Mouse (Mus musculus): ENCODE measurements around the gene 4930583I09Rik. TPM values are rescaled to one million over a fixed set of nuclear protein-coding genes. Genes with fewer than 3 reads are reported as not detected.

The 4930583I09Rik gene
- polyA plus RNA-seq, 1 experiment = 0.07 TPM

- H3K79me2 ChIP-seq (ENCODE audit: control insufficient read depth, insufficient read depth) = no peaks in the 10 kb centered on the region
- no peak overlapping the region for H3ac ChIP-seq (ENCODE audit: control insufficient read depth, insufficient read length)
- H3K4me2 ChIP-seq (ENCODE audit: low read depth) = no peak overlapping the region
- no peak for TF ChIP-seq CEBPB (IDR thresholded peaks at IDR 0.05; ENCODE audit: insufficient read depth, poor library complexity, severe bottlenecking)
- TF ChIP-seq TCF3 (IDR thresholded peaks at IDR 0.05; ENCODE audit: insufficient read length, low read depth) = no peak
- TF ChIP-seq MAX (IDR thresholded peaks at IDR 0.05; ENCODE audit: low read depth) = no peak
- TF ChIP-seq REST (IDR thresholded peaks at IDR 0.05; ENCODE audit: insufficient read depth, insufficient read length) = no peak
- TF ChIP-seq SRF (IDR thresholded peaks at IDR 0.05; ENCODE audit: control insufficient read depth, insufficient read length, low read depth) = no peak
- no peak for TF ChIP-seq TCF12 (IDR thresholded peaks at IDR 0.05; ENCODE audit: insufficient read depth, poor library complexity, severe bottlenecking)
- TF ChIP-seq POLR2AphosphoS2 (IDR thresholded peaks at IDR 0.05; ENCODE audit: insufficient read length, low read depth) = no peak
- no peak for TF ChIP-seq MYOD1 (IDR thresholded peaks at IDR 0.05; ENCODE audit: control insufficient read depth in 1 of 3, insufficient read length in 2 of 3, low read depth in 2 of 3)
- TF ChIP-seq MYOG (IDR thresholded peaks at IDR 0.05; ENCODE audit: control insufficient read depth in 1 of 3, insufficient read depth in 1 of 3, insufficient read length in 2 of 3, low read depth in 2 of 3) = no peak
- TF ChIP-seq POLR2A (IDR thresholded peaks at IDR 0.05; ENCODE audit: insufficient read length, low read depth) = no peak
- TF ChIP-seq USF1 (IDR thresholded peaks at IDR 0.05; ENCODE audit: low read depth) = no peak
- H3K27me3 ChIP-seq (ENCODE audit: control insufficient read depth, insufficient read depth, insufficient read length) = no peaks in the 10 kb centered on the region
- H3K4me3 ChIP-seq = no peak overlapping the region
- no peaks in the 10 kb centered on the region for H3K36me3 ChIP-seq (ENCODE audit: control insufficient read depth, insufficient read depth)
Measured at GRCm38 (mm10) chr17:64820841-64821593, 14.9 kb downstream of the 4930583I09Rik start.

DNA sequence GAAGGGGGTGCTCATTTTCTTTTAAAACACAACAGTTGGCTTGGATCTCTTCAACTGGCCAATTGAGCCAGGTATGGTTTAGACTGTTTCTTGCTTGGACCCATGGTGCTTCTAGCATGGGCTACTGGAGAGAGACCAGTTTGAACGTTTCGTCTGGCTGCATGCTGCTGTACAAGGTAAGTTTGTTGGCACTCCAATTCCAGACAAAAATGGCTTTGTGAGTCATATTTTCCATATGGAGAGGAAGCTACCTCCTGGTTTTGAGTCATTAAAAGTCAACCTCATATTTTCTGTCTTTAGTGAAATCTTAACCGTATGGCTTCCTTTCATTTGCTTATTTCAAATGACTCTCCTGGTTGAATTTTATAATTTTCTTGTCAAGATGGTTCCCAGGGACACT, 19.6 kb downstream of the 4930583I09Rik start:
- Histone ChIP-seq H3K36me3 (ENCODE audit: control insufficient read depth, insufficient read depth) (no peaks in the 10 kb centered on the region), H3K79me2 (ENCODE audit: control insufficient read depth, insufficient read depth) (no peaks in the 10 kb centered on the region), H3ac (ENCODE audit: control insufficient read depth, insufficient read length) (no peak overlapping the region), H3K4me3 (no peak overlapping the region), H3K27me3 (ENCODE audit: control insufficient read depth, insufficient read depth, insufficient read length) (no peaks in the 10 kb centered on the region), H3K4me2 (ENCODE audit: low read depth) (no peak overlapping the region)
- TF ChIP-seq REST (IDR thresholded peaks at IDR 0.05; ENCODE audit: insufficient read depth, insufficient read length) (no peak), E2F4 (IDR thresholded peaks at IDR 0.05; ENCODE audit: insufficient read depth) (no peak), SRF (IDR thresholded peaks at IDR 0.05; ENCODE audit: control insufficient read depth, insufficient read length, low read depth) (no peak), MAX (IDR thresholded peaks at IDR 0.05; ENCODE audit: low read depth) (no peak), USF1 (IDR thresholded peaks at IDR 0.05; ENCODE audit: low read depth) (no peak), CEBPB (IDR thresholded peaks at IDR 0.05; ENCODE audit: insufficient read depth, poor library complexity, severe bottlenecking) (no peak), POLR2AphosphoS2 (IDR thresholded peaks at IDR 0.05; ENCODE audit: insufficient read length, low read depth) (no peak), MYOG (IDR thresholded peaks at IDR 0.05; ENCODE audit: control insufficient read depth in 1 of 3, insufficient read depth in 1 of 3, insufficient read length in 2 of 3, low read depth in 2 of 3) (no peak), TCF3 (IDR thresholded peaks at IDR 0.05; ENCODE audit: insufficient read length, low read depth) (no peak), POLR2A (IDR thresholded peaks at IDR 0.05; ENCODE audit: insufficient read length, low read depth) (no peak), MYOD1 (IDR thresholded peaks at IDR 0.05; ENCODE audit: control insufficient read depth in 1 of 3, insufficient read length in 2 of 3, low read depth in 2 of 3) (no peak), TCF12 (IDR thresholded peaks at IDR 0.05; ENCODE audit: insufficient read depth, poor library complexity, severe bottlenecking) (no peak)

DNA sequence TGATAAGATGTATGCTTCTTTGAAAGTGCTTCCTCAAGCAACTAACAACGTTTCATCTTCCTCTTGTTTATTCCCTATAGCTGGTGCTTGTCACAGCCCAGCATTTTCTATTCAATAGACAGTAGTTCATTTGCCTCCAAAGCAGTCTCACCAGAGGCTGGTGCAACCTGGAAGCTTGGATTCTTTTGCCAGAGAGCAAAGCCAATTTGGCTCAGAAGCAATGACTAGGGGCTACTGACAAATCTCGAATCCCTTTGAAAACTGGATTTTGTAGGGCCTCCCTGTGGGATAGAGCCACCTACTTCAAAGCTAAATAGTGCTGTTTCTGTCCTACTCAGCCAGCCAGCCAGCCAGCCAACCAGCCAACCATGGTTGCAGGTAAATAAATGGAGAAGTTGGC, 20.1 kb downstream of the 4930583I09Rik start:
- Histone ChIP-seq H3K4me2 (ENCODE audit: low read depth) (no peak overlapping the region), H3K27me3 (ENCODE audit: control insufficient read depth, insufficient read depth, insufficient read length) (no peaks in the 10 kb centered on the region), H3K4me3 (no peak overlapping the region), H3K79me2 (ENCODE audit: control insufficient read depth, insufficient read depth) (no peaks in the 10 kb centered on the region), H3ac (ENCODE audit: control insufficient read depth, insufficient read length) (no peak overlapping the region), H3K36me3 (ENCODE audit: control insufficient read depth, insufficient read depth) (no peaks in the 10 kb centered on the region)
- TF ChIP-seq MYOG (IDR thresholded peaks at IDR 0.05; ENCODE audit: control insufficient read depth in 1 of 3, insufficient read depth in 1 of 3, insufficient read length in 2 of 3, low read depth in 2 of 3) (no peak), POLR2A (IDR thresholded peaks at IDR 0.05; ENCODE audit: insufficient read length, low read depth) (no peak)

GRCm38 (mm10) chr17:64813568-64813967, 22.3 kb downstream of the 4930583I09Rik start:
- no peak overlapping the region for H3ac ChIP-seq (ENCODE audit: control insufficient read depth, insufficient read length)
- H3K4me3 ChIP-seq = no peak overlapping the region
- H3K4me2 ChIP-seq (ENCODE audit: low read depth) = no peak overlapping the region
- no peaks in the 10 kb centered on the region for H3K79me2 ChIP-seq (ENCODE audit: control insufficient read depth, insufficient read depth)
- H3K36me3 ChIP-seq (ENCODE audit: control insufficient read depth, insufficient read depth) = no peaks in the 10 kb centered on the region
- no peaks in the 10 kb centered on the region for H3K27me3 ChIP-seq (ENCODE audit: control insufficient read depth, insufficient read depth, insufficient read length)
- TF ChIP-seq E2F4 (IDR thresholded peaks at IDR 0.05; ENCODE audit: insufficient read depth) (no peak), POLR2AphosphoS2 (IDR thresholded peaks at IDR 0.05; ENCODE audit: insufficient read length, low read depth) (no peak), MYOG (IDR thresholded peaks at IDR 0.05; ENCODE audit: control insufficient read depth in 1 of 3, insufficient read depth in 1 of 3, insufficient read length in 2 of 3, low read depth in 2 of 3) (no peak), CEBPB (IDR thresholded peaks at IDR 0.05; ENCODE audit: insufficient read depth, poor library complexity, severe bottlenecking) (no peak), TCF3 (IDR thresholded peaks at IDR 0.05; ENCODE audit: insufficient read length, low read depth) (no peak), TCF12 (IDR thresholded peaks at IDR 0.05; ENCODE audit: insufficient read depth, poor library complexity, severe bottlenecking) (no peak), MYOD1 (IDR thresholded peaks at IDR 0.05; ENCODE audit: control insufficient read depth in 1 of 3, insufficient read length in 2 of 3, low read depth in 2 of 3) (no peak), POLR2A (IDR thresholded peaks at IDR 0.05; ENCODE audit: insufficient read length, low read depth) (no peak), MAX (IDR thresholded peaks at IDR 0.05; ENCODE audit: low read depth) (no peak), USF1 (IDR thresholded peaks at IDR 0.05; ENCODE audit: low read depth) (no peak), REST (IDR thresholded peaks at IDR 0.05; ENCODE audit: insufficient read depth, insufficient read length) (no peak), SRF (IDR thresholded peaks at IDR 0.05; ENCODE audit: control insufficient read depth, insufficient read length, low read depth) (no peak)

Measured in myocyte (in vitro differentiated cells).